Mouse (Mus musculus) liver, adult 2 months (tissue): Measurements from ENCODE around the gene Hoxb7.

Experiments
- CTCF ChIP-seq: fragments of 200-500 bp; IDR thresholded peaks from 2 replicates; pipeline ENCODE4 v1.5.1; 2011; ENCODE audit warnings: low read depth, low read length, control low read depth
- POLR2A ChIP-seq: fragments of 200-500 bp; IDR thresholded peaks from 2 replicates; pipeline ENCODE4 v1.6.1; 2011; ENCODE audit warnings: low read length, control low read depth; ENCODE audit not compliant: insufficient read depth; ENCODE audit errors: extremely low read depth

- TF ChIP-seq POLR2A (no peak), CTCF (no peak)
Measured at GRCm38 (mm10) chr11:96289837-96290236, 3.4 kb downstream of the Hoxb7 start.
